Mouse (Mus musculus) naive thymus-derived CD4-positive, alpha-beta T cell, adult 2 months (primary cell): Measurements from ENCODE around the gene Gm11595.
"Not testable (repeated sequence)": the region's sequence is repeated elsewhere in the genome, so short reads cannot be mapped to it uniquely, and the experiment has no call there.

ENCODE experiments used
- DNase-seq: peaks from one replicate; pipeline ENCODE4 v3.0.0-alpha.2; 2011; ENCODE audit warnings: low read depth

Gene Gm11595

GRCm38 (mm10) chr11:99772813-99773212 lies at the start of gene Gm11595:
Gene Gm11595 (minus strand): TSS chr11:99772913.
- DNase-seq = not testable (repeated sequence)

DNA sequence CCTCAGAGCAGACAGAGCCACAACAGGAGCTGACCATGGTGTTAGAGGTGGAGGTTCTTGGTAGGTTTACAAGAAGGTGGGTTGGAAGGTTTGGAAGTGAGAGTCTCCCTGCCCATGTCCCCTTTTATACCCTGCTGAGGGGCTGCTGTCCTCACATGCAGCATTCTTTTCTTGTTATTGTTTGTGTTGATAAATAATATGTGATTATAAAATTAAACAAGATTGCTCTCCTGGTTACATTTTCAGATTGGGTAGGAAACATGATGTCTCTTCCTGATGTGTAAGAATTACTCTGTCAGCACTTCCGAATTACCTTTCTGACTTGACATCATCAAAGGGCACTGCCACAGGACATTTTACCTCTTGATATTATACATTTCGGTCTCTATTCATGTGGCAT lies 42.9 kb upstream of the Gm11595 start, which contains the start of gene Gm11564:
Gene Gm11564 (minus strand): TSS at position 101 of the 400 bp plus-strand sequence.
- not testable (repeated sequence) for DNase-seq

GRCm38 (mm10) chr11:99809792-99810191 lies 37.1 kb upstream of the Gm11595 start, which contains the start of gene Krtap4-13:
Gene Krtap4-13 (minus strand): TSS chr11:99809892.
- DNase-seq = not testable (repeated sequence)

GRCm38 (mm10) chr11:99804346-99804745 lies 31.6 kb upstream of the Gm11595 start, which contains the start of gene Gm11554:
Gene Gm11554 (minus strand): TSS chr11:99804446.
- not testable (repeated sequence) for DNase-seq

DNA sequence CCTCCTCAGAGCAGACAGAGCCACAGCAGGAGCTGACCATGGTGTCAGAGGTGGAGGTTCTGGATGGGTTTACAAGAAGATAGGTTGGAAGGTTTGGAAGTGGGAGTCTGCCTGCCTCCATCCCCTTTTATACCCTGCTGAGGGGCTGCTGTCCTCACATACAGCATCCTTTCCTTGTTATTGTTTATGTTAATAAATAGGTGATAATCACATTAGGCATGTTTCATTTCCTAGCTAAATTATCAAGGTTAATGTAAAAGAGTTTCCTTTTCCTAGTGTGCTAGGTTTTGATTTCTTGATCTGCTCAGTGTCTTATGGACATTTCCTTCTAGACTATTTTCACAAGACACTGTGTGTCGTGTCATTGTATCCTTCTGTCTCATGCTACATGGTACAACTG lies 26.1 kb upstream of the Gm11595 start, which contains the start of gene Gm11569:
Gene Gm11569 (minus strand): TSS at position 101 of the 400 bp plus-strand sequence.
- not testable (repeated sequence) for DNase-seq

DNA sequence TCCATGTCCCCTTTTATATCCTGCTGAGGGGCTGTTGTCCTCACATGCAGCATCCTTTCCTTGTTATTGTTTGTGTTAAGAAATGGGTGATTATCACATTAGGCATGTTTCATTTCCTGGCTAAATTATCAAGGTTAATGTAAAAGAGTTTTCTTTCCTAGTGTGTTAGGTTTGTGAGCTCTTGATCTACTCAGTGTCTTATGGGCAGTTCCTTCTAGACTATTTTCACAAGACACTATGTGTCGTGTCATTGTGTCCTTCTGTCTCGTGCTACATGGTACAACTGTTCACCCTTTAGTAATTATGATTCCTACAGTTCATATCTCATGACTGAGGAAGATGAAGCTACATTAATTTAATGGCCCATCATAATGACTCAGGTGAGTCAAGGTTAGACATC lies 20.7 kb upstream of the Gm11595 start, which contains the start of gene Gm11596:
Gene Gm11596 (minus strand): TSS at position 101 of the 400 bp plus-strand sequence.
- no peak for DNase-seq

- not testable (repeated sequence) for DNase-seq
Measured at GRCm38 (mm10) chr11:99784900-99785299, 12.2 kb upstream of the Gm11595 start, which contains the start of gene Krtap4-9. Gene Krtap4-9 (plus strand): TSS chr11:99785200.

DNA sequence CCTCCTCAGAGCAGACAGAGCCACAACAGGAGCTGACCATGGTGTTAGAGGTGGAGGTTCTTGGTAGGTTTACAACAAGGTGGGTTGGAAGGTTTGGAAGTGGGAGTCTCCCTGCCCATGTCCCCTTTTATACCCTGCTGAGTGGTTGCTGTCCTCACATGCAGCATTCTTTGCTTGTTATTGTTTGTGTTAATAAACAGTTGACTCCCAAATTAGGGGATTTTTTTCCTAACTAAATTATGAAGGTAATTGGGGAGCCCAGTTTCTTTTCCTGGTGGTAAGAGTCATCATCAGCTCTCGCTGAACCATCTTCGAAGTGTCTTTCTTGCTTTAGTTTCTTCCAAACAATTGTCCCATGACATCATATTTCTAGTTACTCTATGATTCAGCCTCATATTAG lies 7.9 kb upstream of the Gm11595 start, which contains the start of gene Krtap4-8:
Gene Krtap4-8 (minus strand): TSS at position 101 of the 400 bp plus-strand sequence.
- no peak for DNase-seq

GRCm38 (mm10) chr11:99778401-99778800 lies 5.7 kb upstream of the Gm11595 start:
- no peak for DNase-seq

DNA sequence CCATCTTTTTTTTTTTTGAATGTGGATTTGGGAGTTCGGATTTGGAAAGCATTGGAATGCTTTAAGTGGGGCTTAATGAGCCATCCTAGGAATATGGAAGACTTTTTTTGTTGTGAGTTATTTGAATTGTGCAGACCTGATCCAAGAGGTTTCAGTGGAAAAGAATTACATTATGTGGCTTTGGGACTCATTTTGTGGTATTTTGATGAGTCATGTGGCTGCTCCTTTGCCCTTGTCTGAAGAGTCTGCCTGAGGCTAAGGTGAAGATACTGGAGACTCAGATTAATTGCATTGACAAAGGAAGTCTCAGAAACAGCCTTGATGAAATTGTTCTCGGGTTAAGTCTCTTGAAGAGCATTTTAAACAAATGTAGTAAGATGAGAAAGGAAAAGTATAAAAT lies 4.3 kb downstream of the Gm11595 start:
- DNase-seq = no peak

DNA sequence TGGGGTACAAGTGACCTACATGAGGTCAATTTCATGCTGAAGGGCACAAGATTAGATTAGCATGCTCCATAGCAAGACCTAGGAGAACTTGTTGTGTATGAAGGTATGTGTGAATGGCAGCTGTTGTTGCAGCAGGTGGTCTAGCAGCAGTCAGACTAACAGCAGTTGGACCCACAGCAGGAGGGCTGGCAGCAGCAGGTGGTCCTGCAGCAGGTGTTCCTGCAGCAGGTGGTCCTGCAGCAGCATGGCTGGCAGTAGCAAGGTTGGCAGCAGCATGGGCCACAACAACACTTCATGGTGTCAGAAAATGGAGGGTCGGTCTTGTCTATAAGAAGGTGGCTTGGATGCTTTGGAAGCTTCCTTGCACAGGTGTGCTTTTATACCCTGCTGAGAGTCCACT lies 13.8 kb downstream of the Gm11595 start:
- DNase-seq = no peak

GRCm38 (mm10) chr11:99743985-99744384 lies 28.7 kb downstream of the Gm11595 start:
- DNase-seq = no peak

DNA sequence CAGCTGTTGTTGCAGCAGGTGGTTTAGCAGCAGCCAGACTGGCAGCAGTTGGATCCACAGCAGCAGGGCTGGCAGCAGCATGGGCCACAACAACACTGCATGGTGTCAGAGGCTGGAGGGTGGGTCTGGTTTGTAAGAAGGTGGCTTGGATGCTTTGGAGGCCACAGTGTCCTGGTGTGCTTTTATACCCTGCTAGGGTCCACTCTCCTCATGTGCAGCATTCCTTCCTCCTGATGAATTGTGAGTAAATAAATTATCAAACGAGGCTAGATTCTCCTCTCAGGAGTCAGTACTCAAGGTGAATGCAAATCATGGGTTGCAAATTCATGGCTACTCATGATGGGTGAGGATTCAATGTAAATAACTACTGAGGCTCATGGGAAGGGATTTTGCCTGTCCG lies 38.5 kb downstream of the Gm11595 start, which contains the start of gene Gm14180:
Gene Gm14180 (minus strand): TSS at position 101 of the 400 bp plus-strand sequence.
- DNase-seq = no peak

GRCm38 (mm10) chr11:99724061-99724460 lies 48.7 kb downstream of the Gm11595 start:
- DNase-seq = no peak
